Mouse (Mus musculus) hindbrain, embryonic 11.5 days (tissue): ENCODE measurements around the gene Zfp141. TPM values are rescaled to one million over a fixed set of nuclear protein-coding genes. Genes with fewer than 3 reads are reported as not detected.
"Not testable (repeated sequence)": the region's sequence is repeated elsewhere in the genome, so short reads cannot be mapped to it uniquely, and the experiment has no call there.

Experiments used
- ATAC-seq: fragments of 200-750 bp; cut with Nextera tagmentation; 2 replicates; pipeline ENCODE4 v1.8.0; 2017; ENCODE audit warnings: mild to moderate bottlenecking, moderate TSS enrichment, moderate library complexity; ENCODE audit not compliant: low FRiP score
- DNase-seq: peaks from one replicate; pipeline ENCODE4 v3.0.0-alpha.2; 2015; ENCODE audit warnings: low spot score
- H3K27ac ChIP-seq: fragments of 300-500 bp; sonication (generic); 2 replicates; pipeline ENCODE4 v1.5.1; 2014; ENCODE audit warnings: mild to moderate bottlenecking, low read depth, low read length
- H3K27me3 ChIP-seq: fragments of 300-500 bp; sonication (generic); 2 replicates; pipeline ENCODE4 v1.6.1; 2014; ENCODE audit warnings: mild to moderate bottlenecking, low read length, moderate library complexity, mixed read lengths; ENCODE audit not compliant: control insufficient read depth, insufficient read depth
- H3K36me3 ChIP-seq: fragments of 300-500 bp; sonication (generic); 2 replicates; pipeline ENCODE4 v1.6.1; 2014; ENCODE audit warnings: mild to moderate bottlenecking, low read length, moderate library complexity, mixed read lengths; ENCODE audit not compliant: control insufficient read depth, insufficient read depth
- H3K4me1 ChIP-seq: fragments of 300-500 bp; sonication (generic); replicated peaks from 2 replicates; pipeline ENCODE4 v1.6.1; 2014; ENCODE audit warnings: low read length, mixed read lengths; ENCODE audit not compliant: control insufficient read depth, insufficient read depth
- H3K4me2 ChIP-seq: fragments of 300-500 bp; sonication (generic); replicated peaks from 2 replicates; pipeline ENCODE4 v1.6.1; 2014; ENCODE audit warnings: mild to moderate bottlenecking, low read depth, low read length
- H3K4me3 ChIP-seq: fragments of 300-500 bp; sonication (generic); 2 replicates; pipeline ENCODE4 v1.5.1; 2014; ENCODE audit warnings: low read depth, low read length
- H3K9ac ChIP-seq: fragments of 300-500 bp; sonication (generic); 2 replicates; pipeline ENCODE4 v1.6.1; 2014; ENCODE audit warnings: low read depth, low read length
- H3K9me3 ChIP-seq: fragments of 300-500 bp; sonication (generic); 2 replicates; pipeline ENCODE4 v1.6.1; 2016; ENCODE audit warnings: low read length; ENCODE audit not compliant: control insufficient read depth
- WGBS: fragments of 180-500 bp; shearing (Covaris S2); extraction: QIAGEN DNeasy Blood & Tissue Kit; methylation state at CpG from one replicate; pipeline ENCODE4 v1.1.7; 2014; 5-methylcytosine and 5-hydroxymethylcytosine counted together
- polyA plus RNA-seq: library from polyadenylated mRNA; unstranded; fragments of >200 nt; fragmentation: Nextera tagmentation; extraction: Ambion mirVana; gene quantifications from 2 replicates; pipeline ENCODE4 v1.2.1, GENCODE M21; 2014

The Zfp141 gene
- polyA plus RNA-seq: 11.0 and 13.2 TPM in 2 replicates

DNA sequence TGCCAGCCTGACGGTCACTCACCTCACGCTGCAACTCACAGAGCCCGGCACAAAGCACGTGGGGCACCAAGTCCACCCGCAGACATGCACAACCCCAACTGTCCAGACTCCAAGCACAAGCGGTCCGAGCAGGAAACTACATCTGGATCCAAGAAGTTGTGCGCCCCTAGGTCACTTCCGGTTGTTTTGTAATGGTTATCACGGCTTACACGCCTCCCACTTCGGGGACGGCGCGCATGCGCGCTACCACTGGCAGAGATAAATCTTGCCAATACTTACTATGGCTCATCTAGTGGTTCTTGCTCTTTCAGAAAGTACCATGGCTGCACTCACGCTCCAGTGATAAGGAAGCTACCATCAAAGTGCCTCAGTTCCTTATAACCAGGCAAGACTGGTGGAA is at the start of gene Zfp141:
Gene Zfp141 (minus strand): TSS at position 153 of the 400 bp plus-strand sequence.
- not testable (repeated sequence) for H3K36me3 ChIP-seq, H3K27ac ChIP-seq, H3K9me3 ChIP-seq, H3K4me1 ChIP-seq, H3K27me3 ChIP-seq
- peak; percentile 92 for ATAC-seq
- peak within 1 kb of the TSS; percentile 58 for H3K4me3 ChIP-seq
- WGBS: 3% methylated on average over 18 of the region's 18 CpGs
- H3K4me2 ChIP-seq: peak within 1 kb of the TSS; percentile 40
- peak within 1 kb of the TSS; percentile 73 for H3K9ac ChIP-seq
- peak; percentile 91 for DNase-seq

DNA sequence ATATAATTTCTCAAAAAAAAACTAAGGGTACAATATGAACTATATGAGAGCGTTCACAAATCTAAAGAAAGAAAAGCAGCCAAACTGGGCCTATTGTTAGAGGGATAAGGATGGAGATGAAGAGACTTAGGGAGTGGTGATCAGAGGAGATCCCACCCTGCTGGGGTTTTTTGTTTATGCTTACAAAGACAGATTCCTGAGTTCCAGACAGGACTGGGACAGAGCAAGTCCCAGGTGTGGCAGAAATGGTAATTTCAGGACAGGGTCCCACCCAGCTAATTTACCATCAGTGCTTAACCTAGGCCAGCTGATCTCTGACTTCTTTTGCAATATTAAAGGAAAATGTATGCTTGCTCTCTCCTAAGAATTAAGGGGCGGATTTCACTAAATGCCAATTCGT is 46.2 kb upstream of the Zfp141 start:
- no peak for ATAC-seq
- no peak overlapping the region for H3K9ac ChIP-seq
- no peaks in the 10 kb centered on the region for H3K4me1 ChIP-seq
- H3K27ac ChIP-seq: no peak overlapping the region
- H3K36me3 ChIP-seq: no peaks in the 10 kb centered on the region
- WGBS: 85% methylated on average over 3 of the region's 3 CpGs
- H3K4me2 ChIP-seq: no peak overlapping the region
- no peak for DNase-seq
- no peaks in the 10 kb centered on the region for H3K27me3 ChIP-seq
- no peak overlapping the region for H3K4me3 ChIP-seq
- H3K9me3 ChIP-seq: no peaks in the 10 kb centered on the region

DNA sequence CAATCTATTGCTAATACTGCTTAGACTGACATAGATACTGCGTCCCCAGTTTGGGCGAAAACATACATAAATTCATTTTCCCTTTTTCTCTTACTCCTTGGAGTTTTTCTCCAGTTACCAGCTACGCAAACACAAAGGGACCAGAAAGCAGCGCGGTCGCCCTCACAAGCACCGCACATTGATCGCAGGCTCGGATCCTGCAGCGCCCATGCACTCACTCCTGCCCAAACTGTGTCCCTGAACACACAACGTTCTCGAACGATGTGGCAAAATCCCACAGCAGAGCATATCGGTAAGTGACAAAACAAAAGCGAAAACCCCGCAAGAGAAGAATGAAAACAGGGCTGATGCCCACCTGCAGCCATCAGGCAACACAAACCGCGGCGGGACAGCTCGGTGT is 354 bp downstream of the Zfp141 start:
- ATAC-seq: peak; percentile 59; the same call in 1 of the 2 replicates
- H3K27ac ChIP-seq: no peak overlapping the region

DNA sequence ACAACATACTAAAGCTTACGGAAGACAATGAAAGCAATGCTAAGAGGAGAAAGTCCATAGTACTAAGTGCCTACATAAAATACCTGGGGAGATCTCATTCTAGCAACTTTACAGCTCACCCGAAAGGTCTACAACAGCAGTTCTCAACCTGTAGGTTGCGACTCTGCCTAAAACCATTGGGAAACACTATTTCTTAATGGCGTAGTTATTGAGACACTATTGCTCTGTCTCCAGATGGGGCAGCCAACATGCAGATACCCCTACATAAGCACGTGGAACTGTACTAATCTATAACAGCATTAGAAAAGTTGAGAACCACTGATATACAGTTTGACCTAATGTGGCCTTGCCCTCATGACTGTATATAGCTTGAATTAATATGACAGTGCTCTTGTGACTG is 7.3 kb downstream of the Zfp141 start:
- Histone ChIP-seq H3K4me1 (no peaks in the 10 kb centered on the region), H3K9ac (no peak overlapping the region), H3K4me3 (no peak overlapping the region), H3K27ac (no peak overlapping the region), H3K27me3 (no peaks in the 10 kb centered on the region), H3K36me3 (no peaks in the 10 kb centered on the region), H3K4me2 (no peak overlapping the region), H3K9me3 (peaks cover 6% of the 10 kb centered on the region)
- no peak for ATAC-seq
- WGBS: 94% methylated on average over 5 of the region's 5 CpGs
- DNase-seq: no peak

More for the DNA sequence above, 354 bp downstream of the Zfp141 start:
- Histone ChIP-seq H3K27me3 (no peaks in the 10 kb centered on the region), H3K36me3 (no peaks in the 10 kb centered on the region), H3K9ac (peak overlapping the region; percentile 73), H3K4me2 (peak overlapping the region; percentile 40), H3K4me3 (peak overlapping the region; percentile 58), H3K4me1 (no peaks in the 10 kb centered on the region), H3K9me3 (0 out of 2 replicates have a peak, but pooled peaks cover 5% of the 10 kb centered on the region)
- 2% methylated on average over 20 of the region's 20 CpGs for WGBS
- no peak for DNase-seq

GRCm38 (mm10) chr7:42497356-42497755 is 8.2 kb downstream of the Zfp141 start:
- Histone ChIP-seq H3K27ac (no peak overlapping the region), H3K9me3 (peaks cover 6% of the 10 kb centered on the region), H3K4me2 (no peak overlapping the region), H3K4me3 (no peak overlapping the region), H3K36me3 (no peaks in the 10 kb centered on the region), H3K27me3 (no peaks in the 10 kb centered on the region), H3K4me1 (no peaks in the 10 kb centered on the region), H3K9ac (no peak overlapping the region)
- DNase-seq: no peak
- no peak for ATAC-seq
- 91% methylated on average over 9 of the region's 9 CpGs for WGBS

GRCm38 (mm10) chr7:42496202-42496601 is 9.3 kb downstream of the Zfp141 start:
- Histone ChIP-seq H3K27me3 (no peaks in the 10 kb centered on the region), H3K36me3 (no peaks in the 10 kb centered on the region), H3K27ac (no peak overlapping the region), H3K4me1 (no peaks in the 10 kb centered on the region), H3K4me2 (no peak overlapping the region), H3K9me3 (peaks cover 6% of the 10 kb centered on the region), H3K4me3 (no peak overlapping the region), H3K9ac (no peak overlapping the region)
- DNase-seq (no peak), ATAC-seq (no peak)
- 100% methylated on average over 1 of the region's 1 CpGs for WGBS

DNA sequence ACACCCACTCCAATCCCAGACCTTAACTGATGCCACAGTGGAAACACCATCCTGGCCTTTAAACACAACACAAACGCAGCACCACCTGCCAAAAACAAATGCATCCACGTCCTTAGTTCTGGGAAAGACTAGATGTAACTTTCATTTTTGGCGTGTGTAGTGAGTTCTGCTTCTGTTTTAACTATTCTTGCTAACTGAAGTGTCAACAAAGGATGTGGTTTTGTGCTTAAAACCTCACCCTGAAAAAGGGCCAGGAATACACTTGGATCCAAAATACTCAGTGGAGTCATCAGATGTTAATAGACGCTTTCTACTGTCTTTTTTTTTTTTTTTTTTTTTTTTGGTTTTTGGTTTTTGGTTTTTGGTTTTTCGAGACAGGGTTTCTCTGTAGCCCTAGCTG is 14.7 kb downstream of the Zfp141 start:
- Histone ChIP-seq H3K4me3 (no peak overlapping the region), H3K9ac (no peak overlapping the region), H3K4me2 (no peak overlapping the region), H3K9me3 (no peaks in the 10 kb centered on the region; the same call in 1 of the 2 replicates), H3K27ac (no peak overlapping the region), H3K36me3 (no peaks in the 10 kb centered on the region), H3K27me3 (no peaks in the 10 kb centered on the region), H3K4me1 (no peaks in the 10 kb centered on the region)
- WGBS: 96% methylated on average over 5 of the region's 5 CpGs
- ATAC-seq (no peak), DNase-seq (no peak)

- Histone ChIP-seq H3K27ac (no peak overlapping the region), H3K4me1 (no peaks in the 10 kb centered on the region), H3K9me3 (no peaks in the 10 kb centered on the region; the same call in 1 of the 2 replicates), H3K36me3 (no peaks in the 10 kb centered on the region), H3K27me3 (no peaks in the 10 kb centered on the region), H3K9ac (no peak overlapping the region), H3K4me2 (no peak overlapping the region), H3K4me3 (no peak overlapping the region)
- DNase-seq (no peak), ATAC-seq (no peak)
- WGBS: 94% methylated on average over 4 of the region's 4 CpGs
Observed at GRCm38 (mm10) chr7:42490358-42490757, 15.2 kb downstream of the Zfp141 start.

DNA sequence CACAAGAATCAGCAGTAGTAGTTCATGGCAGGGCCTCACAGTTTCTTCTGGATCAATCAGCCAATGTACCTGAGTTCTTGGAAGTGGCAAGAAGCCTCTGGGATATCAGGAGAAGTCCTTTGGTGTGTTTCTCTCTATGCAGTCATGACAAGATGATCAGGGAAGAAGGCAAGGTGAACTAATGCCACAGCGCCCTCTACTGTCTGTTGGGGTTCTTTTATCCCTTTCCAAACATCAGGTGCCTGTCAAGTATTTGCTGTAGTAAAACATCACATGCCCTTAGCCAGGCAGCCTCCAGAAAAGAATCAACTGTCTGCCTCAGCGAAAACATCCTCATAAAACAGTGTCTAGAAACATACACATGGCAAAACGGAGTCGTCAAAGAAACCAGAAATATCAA is 50.9 kb downstream of the Zfp141 start:
- ATAC-seq (no peak), DNase-seq (no peak)
- H3K9me3 ChIP-seq: peaks cover 6% of the 10 kb centered on the region; the same call in 1 of the 2 replicates
- no peak overlapping the region for H3K27ac ChIP-seq
- H3K4me2 ChIP-seq: no peak overlapping the region
- H3K4me1 ChIP-seq: no peaks in the 10 kb centered on the region
- 74% methylated on average over 4 of the region's 4 CpGs for WGBS
- H3K27me3 ChIP-seq: no peaks in the 10 kb centered on the region
- H3K36me3 ChIP-seq: no peaks in the 10 kb centered on the region
- no peak overlapping the region for H3K4me3 ChIP-seq
- H3K9ac ChIP-seq: no peak overlapping the region
